Mouse (Mus musculus) limb, embryonic 10.5 days (tissue): Measurements from ENCODE around the gene Hdhd3. TPM values are rescaled to one million over a fixed set of nuclear protein-coding genes. Genes with fewer than 3 reads are reported as not detected.
"Not testable (repeated sequence)": the region's sequence is repeated elsewhere in the genome, so short reads cannot be mapped to it uniquely, and the experiment has no call there.

Experiments used
- DNase-seq: peaks from one replicate; pipeline ENCODE4 v3.0.0-alpha.2; 2017; ENCODE audit warnings: low spot score
- H3K27ac ChIP-seq: fragments of 300-500 bp; sonication (generic); 2 replicates; pipeline ENCODE4 v1.5.1; 2016; ENCODE audit warnings: mild to moderate bottlenecking
- H3K27me3 ChIP-seq: fragments of 300-500 bp; sonication (generic); 2 replicates; pipeline ENCODE4 v1.6.1; 2016; ENCODE audit warnings: low read depth, mild to moderate bottlenecking; ENCODE audit not compliant: poor library complexity, severe bottlenecking
- H3K36me3 ChIP-seq: fragments of 300-500 bp; sonication (generic); 2 replicates; pipeline ENCODE4 v1.6.1; 2016; ENCODE audit warnings: mild to moderate bottlenecking, moderate library complexity
- H3K4me1 ChIP-seq: fragments of 300-500 bp; sonication (generic); 2 replicates; pipeline ENCODE4 v1.6.1; 2016
- H3K4me3 ChIP-seq: fragments of 300-500 bp; sonication (generic); 2 replicates; pipeline ENCODE4 v1.5.1; 2016; ENCODE audit warnings: mild to moderate bottlenecking, moderate library complexity
- H3K9me3 ChIP-seq: fragments of 300-500 bp; sonication (generic); replicated peaks from 2 replicates; pipeline ENCODE4 v1.6.1; 2016; ENCODE audit warnings: mild to moderate bottlenecking
- WGBS: fragments of 180-500 bp; shearing (Covaris S2); methylation state at CpG from one replicate; pipeline ENCODE4 v1.1.7; 2016; 5-methylcytosine and 5-hydroxymethylcytosine counted together
- polyA plus RNA-seq: library from polyadenylated mRNA; unstranded; fragments of >200 nt; fragmentation: Nextera tagmentation; extraction: Ambion mirVana; gene quantifications from 2 replicates; pipeline ENCODE4 v1.2.1, GENCODE M21; 2016

Hdhd3 gene
- polyA plus RNA-seq, 1 experiment from 2014 or later: 13.5 TPM

GRCm38 (mm10) chr4:62484928-62485327 is 18.3 kb downstream of the Hdhd3 start:
- DNase-seq: no peak
- H3K4me3 ChIP-seq: no peak overlapping the region
- H3K36me3 ChIP-seq: no peaks in the 10 kb centered on the region
- H3K27ac ChIP-seq: no peak overlapping the region
- no peaks in the 10 kb centered on the region for H3K9me3 ChIP-seq
- WGBS: 77% methylated on average over 3 of the region's 3 CpGs
- H3K4me1 ChIP-seq: peaks cover 11% of the 10 kb centered on the region
- H3K27me3 ChIP-seq: peaks cover 34% of the 10 kb centered on the region

DNA sequence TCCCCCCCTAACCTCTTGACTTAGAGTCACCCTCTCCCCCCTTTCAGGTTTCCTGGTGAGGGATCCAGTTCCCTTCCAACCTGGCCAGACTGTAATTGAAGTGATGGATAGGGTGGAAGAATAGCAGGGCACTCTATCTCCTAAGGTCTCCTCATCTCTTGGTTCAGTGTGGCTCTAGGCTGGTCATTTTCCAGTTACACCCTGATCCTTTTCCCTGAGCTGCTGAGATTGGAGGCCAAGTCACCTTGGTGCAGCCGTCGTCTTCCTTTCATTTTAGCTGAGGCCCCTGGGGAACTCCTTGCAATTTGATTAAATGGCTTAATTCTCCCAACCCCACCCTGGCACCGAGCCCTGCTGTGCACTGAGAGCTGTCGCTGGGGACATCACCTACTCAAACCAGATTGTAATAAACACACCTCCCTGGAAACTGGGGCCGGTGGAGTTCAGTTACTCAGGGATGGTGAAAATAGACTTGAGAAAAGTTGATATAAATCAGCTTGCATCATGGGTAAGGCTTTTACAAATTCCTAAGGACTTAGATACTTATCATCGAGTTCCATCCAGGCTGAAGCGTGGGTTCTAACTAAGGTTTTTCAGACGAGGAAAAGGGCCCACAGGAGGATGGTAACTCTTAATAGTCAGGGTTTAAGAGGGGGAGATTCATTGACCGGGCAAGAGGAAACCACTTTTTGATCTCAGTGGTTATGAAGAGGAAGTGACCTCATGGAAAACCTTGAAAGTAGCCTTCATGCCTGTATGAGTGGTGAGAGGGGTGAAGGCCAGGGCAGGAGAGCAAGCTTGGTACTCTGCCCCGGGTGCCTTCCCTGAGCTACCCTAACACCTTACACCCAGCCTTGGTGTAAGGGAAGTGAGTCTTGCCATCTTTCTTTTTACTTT is 22.3 kb downstream of the Hdhd3 start:
- peak; percentile 33 for DNase-seq
- Histone ChIP-seq H3K9me3 (no peaks in the 10 kb centered on the region), H3K27ac (no peak overlapping the region), H3K4me1 (peaks cover 13% of the 10 kb centered on the region), H3K36me3 (no peaks in the 10 kb centered on the region), H3K27me3 (peaks cover 54% of the 10 kb centered on the region), H3K4me3 (no peak overlapping the region)
- 52% methylated on average over 10 of the region's 10 CpGs for WGBS

GRCm38 (mm10) chr4:62479937-62480708 is 23.1 kb downstream of the Hdhd3 start, which contains the start of gene Bspry:
Gene Bspry, plus strand, starts transcription at chr4:62480053.
- 3% methylated on average over 71 of the region's 71 CpGs for WGBS
- Histone ChIP-seq H3K27me3 (peaks cover 54% of the 10 kb centered on the region), H3K4me3 (peak within 1 kb of the TSS; percentile 55), H3K9me3 (no peaks in the 10 kb centered on the region), H3K4me1 (peaks cover 13% of the 10 kb centered on the region), H3K36me3 (no peaks in the 10 kb centered on the region), H3K27ac (no peak within 1 kb of the TSS)
- DNase-seq: peak; percentile 58

DNA sequence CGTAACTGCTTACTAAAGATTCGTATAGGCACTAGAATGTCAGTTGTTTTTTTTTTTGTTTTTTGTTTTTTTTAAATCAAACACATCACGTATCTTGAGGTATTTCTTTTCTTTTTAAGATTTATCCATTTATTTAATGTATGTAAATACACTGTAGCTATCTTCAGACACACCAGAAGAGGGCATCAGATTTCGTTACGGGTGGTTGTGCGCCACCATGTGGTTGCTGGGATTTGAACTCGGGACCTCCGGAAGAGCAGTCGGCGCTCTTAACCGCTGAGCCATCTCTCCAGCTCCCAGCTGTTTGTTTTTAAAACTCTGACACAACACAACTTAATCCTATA is 23.7 kb downstream of the Hdhd3 start:
- Histone ChIP-seq H3K4me3 (peak overlapping the region; percentile 55), H3K4me1 (peaks cover 13% of the 10 kb centered on the region), H3K27me3 (peaks cover 54% of the 10 kb centered on the region)
- not testable (repeated sequence) for H3K36me3 ChIP-seq, DNase-seq, H3K27ac ChIP-seq, H3K9me3 ChIP-seq
- 13% methylated on average over 11 of the region's 11 CpGs for WGBS

GRCm38 (mm10) chr4:62477542-62478244 is 25.6 kb downstream of the Hdhd3 start:
- H3K27me3 ChIP-seq: peaks cover 46% of the 10 kb centered on the region
- H3K4me1 ChIP-seq: peaks cover 13% of the 10 kb centered on the region
- DNase-seq: no peak
- H3K36me3 ChIP-seq: no peaks in the 10 kb centered on the region
- no peaks in the 10 kb centered on the region for H3K9me3 ChIP-seq
- no peak overlapping the region for H3K27ac ChIP-seq
- WGBS: 88% methylated on average over 6 of the region's 6 CpGs
- H3K4me3 ChIP-seq: no peak overlapping the region

DNA sequence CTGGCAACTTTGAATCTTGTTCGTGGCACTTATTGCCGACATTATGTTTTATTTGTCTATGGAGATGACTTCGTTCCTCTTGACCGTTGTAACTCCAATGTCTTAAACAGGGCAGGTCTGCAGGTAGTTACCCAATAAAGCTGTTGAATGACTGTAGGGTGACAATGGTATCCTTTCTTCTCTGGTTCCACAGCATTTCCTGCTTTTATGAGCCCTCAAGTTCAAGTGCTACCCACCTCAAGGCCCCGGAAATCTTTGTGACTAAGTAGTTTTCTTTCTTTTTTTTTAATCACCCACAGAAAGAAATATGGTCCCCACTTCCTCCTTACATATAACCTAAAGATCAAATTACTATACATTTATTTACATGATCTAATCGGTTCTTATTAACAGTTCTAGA is 27.5 kb downstream of the Hdhd3 start:
- Histone ChIP-seq H3K27me3 (peaks cover 28% of the 10 kb centered on the region), H3K4me1 (peaks cover 14% of the 10 kb centered on the region), H3K9me3 (no peaks in the 10 kb centered on the region), H3K4me3 (no peak overlapping the region), H3K27ac (no peak overlapping the region), H3K36me3 (no peaks in the 10 kb centered on the region)
- 92% methylated on average over 6 of the region's 6 CpGs for WGBS
- DNase-seq: no peak

- DNase-seq: no peak
- peaks cover 13% of the 10 kb centered on the region for H3K4me1 ChIP-seq
- no peaks in the 10 kb centered on the region for H3K36me3 ChIP-seq
- WGBS: 91% methylated on average over 2 of the region's 2 CpGs
- H3K27ac ChIP-seq: no peak overlapping the region
- no peak overlapping the region for H3K4me3 ChIP-seq
- H3K9me3 ChIP-seq: no peaks in the 10 kb centered on the region
- peaks cover 21% of the 10 kb centered on the region for H3K27me3 ChIP-seq
Observed at GRCm38 (mm10) chr4:62475131-62475530, 28.1 kb downstream of the Hdhd3 start.

DNA sequence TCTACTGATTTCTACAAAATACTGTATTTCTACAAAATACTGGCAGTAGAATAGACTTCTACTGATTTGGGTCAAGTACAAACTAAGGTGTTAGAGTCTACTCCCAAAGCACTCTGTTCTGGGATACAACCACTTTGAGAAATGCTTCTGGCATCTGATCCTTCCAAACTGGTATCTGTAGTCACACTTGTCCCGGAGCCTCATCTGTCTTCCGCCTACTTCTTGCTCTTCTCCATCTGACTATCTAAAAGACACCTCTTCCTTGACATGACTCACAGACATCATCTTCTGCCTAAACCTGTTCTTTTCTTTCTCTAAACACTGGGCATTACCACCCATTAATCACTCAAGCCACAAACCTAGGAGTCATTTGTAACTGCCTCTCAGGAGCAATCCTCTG is 31.2 kb downstream of the Hdhd3 start:
- no peaks in the 10 kb centered on the region for H3K9me3 ChIP-seq
- DNase-seq: no peak
- WGBS: 93% methylated on average over 2 of the region's 2 CpGs
- no peaks in the 10 kb centered on the region for H3K27me3 ChIP-seq
- no peak overlapping the region for H3K27ac ChIP-seq
- 0 out of 2 replicates have a peak, but pooled peaks cover 3% of the 10 kb centered on the region for H3K36me3 ChIP-seq
- peaks cover 9% of the 10 kb centered on the region for H3K4me1 ChIP-seq
- no peak overlapping the region for H3K4me3 ChIP-seq

DNA sequence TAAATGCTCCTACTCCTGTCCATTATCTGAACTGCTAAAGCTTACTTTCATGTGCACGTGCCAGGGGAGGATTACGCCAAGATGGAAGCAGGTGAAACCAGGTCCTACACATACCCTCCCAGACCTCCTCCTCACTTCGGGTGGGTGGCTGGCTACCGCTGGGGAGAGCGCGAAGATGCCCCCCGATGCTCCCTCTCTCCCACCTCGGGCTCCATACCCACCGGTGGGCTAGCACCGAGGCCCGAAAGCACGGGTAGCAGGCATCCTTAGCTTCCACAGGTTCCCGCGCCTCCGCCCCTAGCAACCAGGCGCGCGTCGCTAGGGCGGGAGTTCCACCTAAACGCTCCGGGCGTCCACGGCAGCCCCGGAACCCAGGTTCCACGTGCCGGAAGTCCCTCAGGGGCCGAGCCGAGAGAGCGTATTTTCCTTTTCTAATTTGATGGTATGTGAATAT is 32.6 kb downstream of the Hdhd3 start, which contains the start of gene Wdr31:
TSS of gene Wdr31 (minus strand) at position 299 of the 454 bp plus-strand sequence.
- peak within 1 kb of the TSS; percentile 82 for H3K27ac ChIP-seq
- 0 out of 2 replicates have a peak, but pooled peaks cover 3% of the 10 kb centered on the region for H3K36me3 ChIP-seq
- WGBS: under 1% methylated on average over 30 of the region's 30 CpGs

DNA sequence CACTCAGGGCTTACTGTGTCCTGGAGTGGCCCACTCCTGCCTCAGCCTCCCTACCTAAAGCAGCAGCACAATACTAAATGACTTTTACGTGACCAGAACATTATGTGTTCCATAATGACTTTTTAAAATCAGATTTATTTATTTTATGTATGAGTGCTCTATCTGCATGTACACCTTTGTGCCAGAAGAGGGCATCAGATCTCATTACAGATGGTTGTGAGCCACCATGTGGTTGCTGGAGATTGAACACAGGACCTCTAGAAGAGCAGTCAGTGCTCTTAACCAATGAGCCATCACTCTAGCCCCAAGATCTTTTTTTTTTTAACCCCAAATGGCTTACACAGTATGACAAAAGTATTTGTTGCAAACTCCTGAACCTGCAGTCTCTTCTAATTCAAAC is 35.1 kb downstream of the Hdhd3 start:
- DNase-seq: no peak
- Histone ChIP-seq H3K36me3 (0 out of 2 replicates have a peak, but pooled peaks cover 3% of the 10 kb centered on the region), H3K4me3 (no peak overlapping the region), H3K9me3 (no peaks in the 10 kb centered on the region), H3K27me3 (no peaks in the 10 kb centered on the region), H3K4me1 (peaks cover 9% of the 10 kb centered on the region), H3K27ac (no peak overlapping the region)
- 98% methylated on average over 1 of the region's 1 CpGs for WGBS

More for the DNA sequence above, 32.6 kb downstream of the Hdhd3 start, which contains the start of gene Wdr31:
- H3K9me3 ChIP-seq: no peaks in the 10 kb centered on the region
- H3K4me3 ChIP-seq: peak within 1 kb of the TSS; percentile 73
- no peaks in the 10 kb centered on the region for H3K27me3 ChIP-seq
- peaks cover 9% of the 10 kb centered on the region for H3K4me1 ChIP-seq
- DNase-seq: peak; percentile 91

DNA sequence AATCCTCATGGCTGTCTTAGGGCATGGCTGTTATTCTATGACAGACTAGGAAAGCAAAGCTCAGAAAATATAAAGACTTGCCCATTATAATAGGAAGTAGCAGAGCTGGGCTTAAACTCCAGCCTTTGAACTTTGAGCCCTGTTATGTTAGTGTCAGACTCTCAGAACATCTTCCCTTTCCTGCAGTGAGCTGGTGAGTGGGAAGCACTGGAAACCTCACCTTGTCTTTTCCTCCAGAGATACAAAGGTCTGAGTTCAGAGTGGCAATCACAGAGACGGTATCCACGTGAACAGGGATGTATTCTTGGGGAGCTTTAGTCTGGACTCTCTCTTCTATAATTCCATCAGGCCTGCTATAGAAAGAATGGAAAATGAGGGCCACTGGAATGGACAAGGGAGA is 40.1 kb downstream of the Hdhd3 start:
- no peak for DNase-seq
- WGBS: 93% methylated on average over 2 of the region's 2 CpGs

DNA sequence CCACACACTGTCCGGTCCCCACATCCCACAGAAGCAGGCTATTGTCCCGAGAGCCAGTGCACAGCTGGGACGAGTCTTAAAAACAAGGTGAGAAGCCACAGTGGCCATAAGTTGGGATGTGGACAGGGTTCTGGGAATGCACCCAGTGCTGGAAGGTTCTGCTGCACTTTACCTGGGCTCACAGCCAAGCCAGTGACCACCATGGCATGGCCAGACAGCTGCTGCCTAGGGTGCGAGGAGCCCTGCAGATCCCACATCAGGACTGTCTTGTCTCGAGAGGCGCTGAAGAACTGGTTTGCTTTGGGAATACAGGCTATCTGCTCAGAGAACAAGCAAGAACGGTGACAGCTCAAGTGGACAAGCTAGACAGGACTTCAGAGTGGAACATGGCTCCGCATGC is 42.9 kb downstream of the Hdhd3 start:
- no peaks in the 10 kb centered on the region for H3K27me3 ChIP-seq
- 93% methylated on average over 8 of the region's 8 CpGs for WGBS

More for the DNA sequence above, 40.1 kb downstream of the Hdhd3 start:
- Histone ChIP-seq H3K4me3 (no peak overlapping the region), H3K27me3 (no peaks in the 10 kb centered on the region), H3K36me3 (peaks cover 22% of the 10 kb centered on the region; the same call in 1 of the 2 replicates), H3K27ac (no peak overlapping the region), H3K4me1 (no peaks in the 10 kb centered on the region), H3K9me3 (no peaks in the 10 kb centered on the region)

More for the DNA sequence above, 42.9 kb downstream of the Hdhd3 start:
- DNase-seq: no peak
- Histone ChIP-seq H3K4me3 (no peak overlapping the region), H3K36me3 (peaks cover 22% of the 10 kb centered on the region; the same call in 1 of the 2 replicates), H3K4me1 (no peaks in the 10 kb centered on the region), H3K9me3 (no peaks in the 10 kb centered on the region), H3K27ac (no peak overlapping the region)
